Mouse (Mus musculus) large intestine, adult 2 months (tissue): Measurements from ENCODE around the gene Hist2h3c2. TPM values are rescaled to one million over a fixed set of nuclear protein-coding genes. Genes with fewer than 3 reads are reported as not detected.
"Not testable (repeated sequence)": the region's sequence is repeated elsewhere in the genome, so short reads cannot be mapped to it uniquely, and the experiment has no call there.

Experiments
- DNase-seq: peaks from one replicate; pipeline ENCODE4 v3.0.0-alpha.2; 2012; ENCODE audit warnings: low read depth, low spot score
- WGBS: fragments of 180-500 bp; shearing (Covaris S2); methylation state at CpG from one replicate; pipeline ENCODE4 v1.1.7; 2018; 5-methylcytosine and 5-hydroxymethylcytosine counted together
- polyA plus RNA-seq: library from polyadenylated mRNA; depleted of rRNA; stranded (reverse); fragments of >200 nt; gene quantifications from 2 replicates; pipeline ENCODE4 v1.2.3, GENCODE M21; 2012; rRNA removed

Gene Hist2h3c2
- polyA plus RNA-seq, 1 experiment: 49.8 TPM

- 50% methylated on average over 3 of the region's 3 CpGs for WGBS
- DNase-seq: no peak
Measured at GRCm38 (mm10) chr3:96207819-96208218, 31.1 kb downstream of the Hist2h3c2 start.

GRCm38 (mm10) chr3:96199731-96200130, 39.2 kb downstream of the Hist2h3c2 start:
- WGBS: 80% methylated on average over 2 of the region's 2 CpGs

DNA sequence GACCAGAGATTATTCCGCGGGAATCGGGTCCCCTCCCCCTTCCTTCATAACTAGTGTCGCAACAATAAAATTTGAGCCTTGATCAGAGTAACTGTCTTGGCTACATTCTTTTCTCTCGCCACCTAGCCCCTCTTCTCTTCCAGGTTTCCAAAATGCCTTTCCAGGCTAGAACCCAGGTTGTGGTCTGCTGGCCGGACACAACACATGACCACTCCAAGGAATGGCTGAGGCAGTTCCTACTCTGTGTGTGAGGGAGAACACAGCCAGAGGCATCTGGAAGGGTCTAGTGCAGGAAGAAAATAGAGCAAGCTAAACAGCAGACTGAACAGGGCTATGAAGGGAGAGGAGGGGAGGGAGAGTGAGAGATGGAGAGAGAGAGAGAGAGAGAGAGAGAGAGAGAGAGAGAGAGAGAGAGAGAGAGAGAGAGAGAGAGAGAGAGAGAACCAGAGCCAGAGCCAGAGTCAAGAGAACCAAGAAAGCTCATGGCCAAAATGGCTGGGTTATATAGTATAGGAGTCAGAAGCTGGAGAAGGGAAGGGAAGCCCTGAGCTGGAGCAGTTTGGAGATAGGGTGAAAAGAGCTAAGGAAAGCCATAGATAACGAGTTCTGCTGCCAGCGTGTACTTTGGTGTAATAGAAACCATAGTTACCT, 40.2 kb downstream of the Hist2h3c2 start:
- not testable (repeated sequence) for DNase-seq
- 29% methylated on average over 8 of the region's 8 CpGs for WGBS

More at GRCm38 (mm10) chr3:96199731-96200130, 39.2 kb downstream of the Hist2h3c2 start:
- no peak for DNase-seq

DNA sequence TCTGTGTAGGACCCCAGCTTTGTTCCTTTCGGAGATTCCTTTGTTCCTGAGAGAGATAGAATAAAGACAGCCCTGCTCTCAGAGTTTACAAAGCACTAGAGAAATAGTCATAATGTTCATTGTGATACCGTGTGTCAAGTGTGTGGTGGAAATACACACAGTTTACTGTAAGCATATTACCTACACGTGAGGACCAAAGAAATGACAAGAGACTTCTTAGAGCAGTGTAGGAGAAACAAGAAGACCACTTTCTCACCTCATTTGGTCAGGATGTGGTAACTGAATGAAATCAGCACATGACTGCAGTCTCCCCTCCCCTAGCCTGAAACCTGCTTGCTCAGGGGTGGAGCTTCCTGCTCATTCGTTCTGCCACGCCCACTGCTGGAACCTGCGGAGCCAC, 40.7 kb downstream of the Hist2h3c2 start:
- WGBS: 2% methylated on average over 6 of the region's 6 CpGs
- no peak for DNase-seq

DNA sequence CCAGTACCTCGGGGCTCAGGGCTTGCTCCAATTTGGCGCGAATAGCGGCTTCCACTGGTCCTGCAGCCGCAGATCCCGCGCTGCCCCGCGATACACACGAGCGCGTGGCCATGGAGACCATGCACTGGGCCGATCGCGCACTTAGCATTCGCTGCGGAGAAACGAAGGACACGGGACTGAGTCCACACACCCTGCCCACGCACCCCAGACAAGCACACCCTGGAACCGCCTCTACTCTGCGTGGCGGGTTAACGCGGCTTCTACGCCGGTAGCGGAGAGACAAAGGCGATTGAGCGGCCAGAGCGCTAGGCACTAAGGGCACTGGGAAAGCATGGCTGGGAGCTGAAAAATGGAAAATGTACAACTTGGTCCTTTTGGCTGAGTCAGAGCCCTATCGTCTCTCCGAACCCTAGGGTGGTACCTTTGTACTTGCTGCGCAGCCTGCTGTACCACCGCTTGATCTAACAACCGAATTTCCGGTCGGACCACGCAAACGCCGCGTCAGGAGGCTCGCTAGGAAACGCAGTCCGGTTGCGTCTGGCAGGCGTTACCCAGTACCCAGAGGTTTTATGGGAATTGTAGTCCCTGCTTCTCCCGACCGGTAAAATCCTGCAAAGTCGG, 41.7 kb downstream of the Hist2h3c2 start:
- WGBS: under 1% methylated on average over 50 of the region's 50 CpGs
- peak; percentile 58 for DNase-seq

- DNase-seq: no peak
- 15% methylated on average over 27 of the region's 27 CpGs for WGBS
Measured at GRCm38 (mm10) chr3:96196437-96197128, 42.3 kb downstream of the Hist2h3c2 start.

GRCm38 (mm10) chr3:96195616-96196313, 43.2 kb downstream of the Hist2h3c2 start:
- 92% methylated on average over 11 of the region's 11 CpGs for WGBS
- DNase-seq: no peak

DNA sequence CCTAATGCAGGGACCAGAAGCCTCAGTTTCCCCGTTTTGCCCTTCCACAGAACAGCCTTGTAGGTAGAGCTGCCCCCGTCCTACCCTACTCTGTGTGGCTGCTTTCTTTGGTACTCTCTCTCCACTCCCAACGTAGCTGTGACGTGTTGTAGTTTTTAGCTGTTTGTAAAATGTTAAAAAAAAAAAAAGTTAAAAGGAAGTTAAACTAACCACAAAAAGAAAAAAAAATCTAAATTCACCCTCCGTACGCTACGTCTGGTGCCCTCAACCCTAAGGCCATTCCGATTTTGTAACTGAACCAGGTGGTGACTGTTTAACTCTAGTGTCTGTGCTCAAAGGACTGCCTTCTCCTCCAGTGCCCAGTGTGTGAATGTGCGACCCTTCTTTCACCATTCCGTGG, 44.0 kb downstream of the Hist2h3c2 start:
- WGBS: 84% methylated on average over 10 of the region's 10 CpGs
- no peak for DNase-seq

GRCm38 (mm10) chr3:96192977-96193376, 46.0 kb downstream of the Hist2h3c2 start:
- WGBS: 60% methylated on average over 12 of the region's 12 CpGs
- no peak for DNase-seq

Other genes starting within 250 kb of the Hist2h3c2 start
- gene Plekho1, start 243.1 kb downstream of the Hist2h3c2 start, polyA plus RNA-seq: 49.7 and 54.9 TPM in 2 replicates
- 6.1 TPM in 2 replicates for gene Vps45, start 180.7 kb downstream of the Hist2h3c2 start, polyA plus RNA-seq
- gene Otud7b, start 134.6 kb downstream of the Hist2h3c2 start, polyA plus RNA-seq: 5.7 and 8.9 TPM in 2 replicates
- gene Mtmr11, start 77.1 kb downstream of the Hist2h3c2 start, polyA plus RNA-seq: 60.8 and 66.6 TPM in 2 replicates
- 48.8 and 56.1 TPM in 2 replicates for gene Sf3b4, start 66.8 kb downstream of the Hist2h3c2 start, polyA plus RNA-seq
- 2.0 TPM in 2 replicates for gene Sv2a, start 58.0 kb downstream of the Hist2h3c2 start, polyA plus RNA-seq
- 45.2 and 47.6 TPM in 2 replicates for gene Bola1, start 19.4 kb downstream of the Hist2h3c2 start, polyA plus RNA-seq
- gene Hist2h2ab, start 19.3 kb downstream of the Hist2h3c2 start, polyA plus RNA-seq: 1.5 and 4.1 TPM in 2 replicates
- 14.8 and 16.9 TPM in 2 replicates for gene Hist2h2ac, start 18.2 kb downstream of the Hist2h3c2 start, polyA plus RNA-seq
- 2.8 and 3.7 TPM in 2 replicates for gene Hist2h2be, start 18.0 kb downstream of the Hist2h3c2 start, polyA plus RNA-seq
- gene Hist2h2aa2, start 1.1 kb upstream of the Hist2h3c2 start, polyA plus RNA-seq: 68.4 and 101 TPM in 2 replicates
- gene Hist2h2aa1, start 6.4 kb upstream of the Hist2h3c2 start, polyA plus RNA-seq: 112 and 147 TPM in 2 replicates
- gene Hist2h3c1, start 7.6 kb upstream of the Hist2h3c2 start, polyA plus RNA-seq: not detected in 2 replicates
- gene Hist2h4, start 24.2 kb upstream of the Hist2h3c2 start, polyA plus RNA-seq: 5.8 and 5.9 TPM in 2 replicates
- 62.7 and 75.7 TPM in 2 replicates for gene Hist2h3b, start 29.5 kb upstream of the Hist2h3c2 start, polyA plus RNA-seq
- gene Hist2h2bb, start 30.6 kb upstream of the Hist2h3c2 start, polyA plus RNA-seq: 11.8 and 17.3 TPM in 2 replicates
- 4.6 and 5.6 TPM in 2 replicates for gene Fcgr1, start 54.8 kb upstream of the Hist2h3c2 start, polyA plus RNA-seq
- gene BC107364, start 213.2 kb upstream of the Hist2h3c2 start, polyA plus RNA-seq: not detected in 2 replicates